Mouse (Mus musculus) NIH3T3 (cell line): ENCODE measurements around the gene Kif16b.
A peak's percentile ranks its signal among the peaks of the same experiment; 100 is the strongest.

Source experiments
- DNase-seq: peaks from one replicate; pipeline ENCODE4 v3.0.0-alpha.2; 2012; ENCODE audit warnings: low read depth

Kif16b gene

DNA sequence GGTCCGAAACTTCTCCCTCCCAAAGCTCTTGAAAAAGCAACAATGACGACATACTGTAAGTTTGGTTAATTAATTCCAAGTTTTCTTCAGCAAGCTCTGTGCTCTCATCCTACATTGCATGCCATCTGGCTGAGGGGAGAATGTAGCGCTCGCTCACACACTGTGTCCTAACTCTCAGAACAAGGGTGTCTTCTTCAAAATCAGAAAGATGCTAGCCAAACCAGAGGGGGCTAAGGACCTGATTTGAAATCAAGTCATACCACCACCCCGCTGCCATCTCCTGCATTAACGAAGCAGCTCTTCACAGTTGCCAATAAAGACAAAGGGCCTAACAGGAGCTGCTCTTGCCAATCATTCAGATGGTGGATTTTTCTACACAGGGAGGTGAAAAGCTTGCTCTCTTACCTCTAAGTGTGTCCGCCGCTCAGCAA is 253.3 kb downstream of the Kif16b start:
- DNase-seq: no peak

DNA sequence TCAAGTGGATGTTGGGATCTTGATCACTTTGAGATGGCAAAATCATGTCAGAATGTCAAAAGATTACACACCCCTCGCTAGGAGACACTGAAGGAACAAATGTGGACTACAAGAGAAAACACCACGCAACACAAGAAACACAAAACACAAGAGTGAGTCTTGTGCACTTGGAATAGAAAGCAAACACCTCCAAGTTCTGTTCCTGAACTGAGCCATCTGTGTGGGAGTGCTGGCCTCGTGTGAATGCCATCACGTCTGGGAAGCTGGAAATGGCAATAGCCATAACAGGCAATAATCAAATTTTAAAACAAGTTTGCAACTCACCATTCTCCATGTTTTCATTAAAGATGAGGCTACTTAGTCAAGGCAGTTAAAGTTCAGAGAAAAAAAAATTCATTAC is 254.5 kb downstream of the Kif16b start:
- no peak for DNase-seq

DNA sequence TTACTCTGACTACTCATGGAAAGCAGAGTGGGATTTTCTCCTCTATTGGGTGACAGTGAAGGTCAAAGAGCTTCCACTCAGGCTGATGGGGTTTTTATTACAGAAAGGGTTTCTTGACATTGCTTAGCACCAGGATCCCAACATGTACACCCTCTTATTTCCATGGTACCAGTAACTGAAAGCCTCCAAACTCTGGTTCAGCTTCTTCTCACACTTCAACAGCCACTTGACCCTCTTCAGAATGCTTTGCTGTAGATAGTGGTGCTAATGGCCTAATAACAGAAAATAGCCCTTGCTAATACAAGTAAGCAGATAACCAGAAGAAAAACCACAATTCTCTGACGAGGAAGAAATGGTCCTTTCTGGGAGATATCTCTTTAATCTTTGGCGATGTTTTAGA is 259.6 kb downstream of the Kif16b start:
- DNase-seq: no peak

DNA sequence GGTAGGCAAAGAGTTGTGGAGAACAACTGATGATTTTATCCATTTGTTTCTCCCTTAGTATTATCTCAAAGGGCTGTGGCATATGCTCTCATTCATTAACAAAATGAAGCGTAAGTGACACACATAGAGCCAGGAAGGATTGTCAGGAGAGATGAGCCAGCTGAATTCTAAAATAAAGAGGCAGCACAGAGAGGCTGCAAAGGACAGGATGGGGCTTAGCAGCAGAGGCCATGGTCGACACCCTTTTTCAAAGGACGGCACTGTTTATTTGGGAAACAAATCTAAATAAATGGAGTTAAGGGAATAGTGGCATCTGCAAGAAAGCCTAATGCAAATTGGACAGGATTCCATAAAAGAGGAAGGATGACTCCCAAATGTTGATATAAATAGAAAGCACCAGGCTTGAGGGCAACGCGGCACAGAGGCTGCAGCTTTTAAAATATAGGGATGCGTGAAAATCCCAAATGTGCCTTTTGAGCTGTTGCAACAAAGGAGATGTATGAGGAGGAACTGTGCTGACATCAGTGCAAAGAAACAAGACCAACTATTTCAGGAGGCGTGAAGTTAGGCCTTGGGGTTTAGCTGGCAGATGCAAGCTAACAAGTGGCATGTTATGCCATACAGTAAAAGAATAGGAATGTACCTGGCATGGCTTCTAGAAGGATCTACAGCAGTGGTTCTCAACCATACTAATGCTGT is 265.6 kb downstream of the Kif16b start:
- no peak for DNase-seq

DNA sequence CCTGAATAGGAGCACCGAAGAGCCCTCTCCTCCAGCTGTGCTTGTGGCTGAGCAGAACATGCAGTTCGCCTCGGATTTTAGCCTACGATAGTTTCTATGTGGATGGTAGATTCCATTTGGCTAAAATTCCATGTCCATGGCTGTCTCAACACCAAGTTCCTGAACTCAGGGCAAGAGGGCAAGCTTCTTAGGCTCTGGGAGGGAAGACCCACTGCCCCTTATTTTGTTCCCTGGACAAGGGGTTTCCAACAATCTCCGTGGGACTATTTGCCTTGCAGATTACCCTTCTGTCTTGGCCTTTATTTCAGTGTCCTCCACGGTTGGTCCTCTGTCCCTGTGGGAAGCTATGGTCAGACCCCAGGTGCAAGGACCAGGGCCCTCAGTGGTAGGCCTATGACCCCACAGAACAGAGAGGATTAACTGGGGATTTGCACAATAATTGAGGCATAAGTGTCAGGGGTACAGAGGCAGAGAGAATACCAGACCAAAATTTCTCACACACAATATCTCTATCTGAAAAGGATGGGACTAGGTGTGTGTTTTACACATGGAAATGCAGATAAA is 267.3 kb downstream of the Kif16b start:
- no peak for DNase-seq

DNA sequence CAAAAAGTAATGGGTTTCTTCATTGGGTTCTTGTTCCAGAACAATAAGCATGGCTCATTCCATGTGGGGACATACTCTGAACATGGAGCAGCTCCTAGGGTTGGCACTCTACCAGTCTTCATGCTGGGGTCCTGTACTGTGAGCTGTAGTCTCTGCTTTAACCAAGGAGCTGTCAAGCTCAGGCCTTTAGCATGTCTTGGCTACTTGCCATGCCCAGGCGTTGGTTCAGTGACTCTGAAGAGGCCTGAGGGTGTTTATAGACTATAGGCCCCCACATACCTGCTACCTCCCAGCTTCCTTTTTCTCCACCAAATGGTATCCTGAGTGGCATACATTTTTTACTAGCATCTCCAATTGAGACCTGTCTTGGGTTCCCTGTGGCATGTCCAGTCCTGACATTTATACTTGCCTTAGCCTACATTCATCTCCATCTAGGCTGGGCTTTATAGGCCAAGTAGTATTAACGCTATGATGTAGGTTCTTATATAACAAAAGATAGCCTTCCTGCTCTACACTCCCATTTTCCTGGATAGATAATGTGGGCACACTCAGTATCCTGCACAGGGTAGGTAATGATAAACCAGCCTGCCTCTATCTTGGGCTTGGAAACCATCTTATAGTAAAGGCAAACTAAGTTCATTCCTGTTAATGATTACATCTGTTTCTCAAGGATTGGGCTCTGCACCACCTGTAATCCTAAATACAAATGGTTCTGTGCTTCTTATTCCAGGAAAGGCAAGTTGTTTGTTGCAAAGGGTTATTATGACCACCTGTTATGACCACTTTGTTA is 271.6 kb downstream of the Kif16b start:
- DNase-seq: no peak

DNA sequence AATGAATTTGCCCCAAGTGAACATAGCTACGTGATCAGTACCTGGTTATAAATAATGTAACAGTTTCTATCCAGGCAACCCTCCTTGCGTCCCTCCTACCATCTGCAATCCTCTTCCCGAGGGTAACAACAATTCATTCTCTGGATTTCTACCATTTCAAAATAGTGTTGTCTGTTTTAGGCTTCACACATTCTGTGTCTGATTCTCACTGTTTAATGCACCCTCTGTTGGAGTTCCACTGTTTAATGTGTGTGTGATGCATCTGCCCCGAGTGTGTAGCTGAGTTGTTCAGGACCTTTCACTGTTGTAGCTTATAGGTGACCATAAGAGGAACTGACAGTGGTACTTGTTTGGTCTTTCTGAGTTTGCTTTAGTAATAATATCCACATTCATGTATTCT is 275.6 kb downstream of the Kif16b start:
- no peak for DNase-seq

DNA sequence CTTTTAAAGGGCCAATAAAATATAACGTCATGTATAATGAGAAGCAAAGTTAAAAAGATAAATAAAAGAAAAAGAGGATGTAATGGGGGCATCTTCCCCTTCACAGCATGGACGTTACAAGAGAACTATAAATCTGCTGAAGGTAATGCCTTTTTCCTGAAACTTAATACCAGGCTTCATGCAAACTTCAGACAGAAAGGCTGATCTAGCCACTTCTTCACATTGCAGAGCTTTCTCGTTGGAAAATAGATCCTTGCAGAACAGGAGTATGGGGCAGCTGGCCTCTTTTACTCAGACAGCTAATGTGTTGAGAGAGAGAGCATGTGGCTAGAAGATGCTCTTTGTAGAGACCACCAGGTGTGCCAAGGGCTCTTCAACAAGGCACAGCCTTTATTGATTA is 276.2 kb downstream of the Kif16b start:
- DNase-seq: no peak

DNA sequence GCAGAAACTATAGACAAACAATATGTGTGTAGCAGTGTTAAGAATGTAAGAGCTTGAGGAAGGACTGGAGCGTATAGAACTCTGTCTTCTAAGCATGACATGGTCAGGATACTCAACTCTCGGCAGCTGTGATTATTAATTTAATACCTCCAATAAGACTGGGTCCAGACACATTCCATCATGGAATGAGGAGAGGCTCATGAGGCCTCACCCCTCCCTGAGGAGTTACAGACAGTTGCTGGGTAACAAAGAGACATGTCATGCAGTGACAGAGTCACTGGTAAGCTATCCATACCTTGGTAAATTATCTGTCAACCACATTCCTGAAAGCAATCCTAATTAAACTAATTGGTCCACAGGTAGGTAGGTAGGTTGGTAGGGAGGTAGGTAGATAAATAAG is 277.1 kb downstream of the Kif16b start:
- DNase-seq: no peak

DNA sequence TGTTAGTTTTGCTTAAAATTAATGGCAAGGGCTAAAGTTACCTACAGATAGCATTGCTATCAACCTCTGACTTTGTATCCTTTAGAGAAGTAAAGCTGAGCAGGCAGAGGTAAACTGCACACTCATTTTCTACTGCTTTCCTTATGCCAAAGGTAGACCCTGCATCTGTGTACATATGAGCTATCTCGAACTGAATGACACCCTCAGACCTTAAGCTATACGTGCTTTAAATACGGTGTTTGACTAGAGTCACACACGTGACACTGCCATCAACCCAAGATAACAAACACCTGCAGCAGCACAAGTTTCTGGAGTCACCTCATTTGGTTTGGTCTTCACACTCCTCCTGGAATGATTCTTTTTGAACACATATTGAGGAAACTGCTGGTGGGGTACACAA is 280.2 kb downstream of the Kif16b start:
- DNase-seq: no peak

DNA sequence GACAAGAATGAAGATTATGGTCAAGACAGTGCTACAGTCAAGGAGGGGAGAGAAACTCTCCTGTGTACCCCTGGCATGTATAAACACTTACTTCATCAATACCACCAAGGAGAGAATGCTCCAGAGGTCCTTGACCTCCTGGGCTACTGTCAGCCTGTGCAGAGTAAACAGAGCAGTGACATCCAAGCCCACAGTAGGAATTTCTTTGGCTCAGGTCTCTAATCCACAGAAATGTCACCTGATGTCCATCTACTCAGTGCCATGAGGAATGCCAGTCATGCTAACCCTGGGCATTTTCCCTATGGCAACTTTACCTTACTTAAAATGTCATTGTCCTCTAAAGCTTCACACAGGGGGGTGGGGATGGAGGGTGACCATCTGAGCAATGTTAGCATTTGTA is 281.4 kb downstream of the Kif16b start:
- DNase-seq: no peak

DNA sequence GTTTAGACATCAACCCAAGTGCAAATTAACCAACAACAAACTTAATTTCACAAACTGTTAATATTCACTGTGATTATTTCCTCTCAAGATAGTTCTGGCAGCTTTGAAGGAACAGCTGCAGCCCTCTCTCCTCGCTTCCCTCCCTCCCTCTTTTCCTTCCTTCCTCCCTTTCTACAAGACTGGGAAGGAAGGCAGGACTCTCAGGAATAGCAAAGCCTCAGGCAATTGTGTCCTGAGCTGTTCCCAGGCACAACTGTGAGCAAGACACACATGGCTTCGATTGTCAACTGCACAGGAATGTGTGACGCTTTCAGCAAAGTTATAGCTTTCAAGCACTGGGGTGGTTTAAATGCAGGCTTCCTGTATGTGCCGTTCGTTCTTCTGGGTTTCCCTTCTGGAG is 286.8 kb downstream of the Kif16b start:
- DNase-seq: no peak

DNA sequence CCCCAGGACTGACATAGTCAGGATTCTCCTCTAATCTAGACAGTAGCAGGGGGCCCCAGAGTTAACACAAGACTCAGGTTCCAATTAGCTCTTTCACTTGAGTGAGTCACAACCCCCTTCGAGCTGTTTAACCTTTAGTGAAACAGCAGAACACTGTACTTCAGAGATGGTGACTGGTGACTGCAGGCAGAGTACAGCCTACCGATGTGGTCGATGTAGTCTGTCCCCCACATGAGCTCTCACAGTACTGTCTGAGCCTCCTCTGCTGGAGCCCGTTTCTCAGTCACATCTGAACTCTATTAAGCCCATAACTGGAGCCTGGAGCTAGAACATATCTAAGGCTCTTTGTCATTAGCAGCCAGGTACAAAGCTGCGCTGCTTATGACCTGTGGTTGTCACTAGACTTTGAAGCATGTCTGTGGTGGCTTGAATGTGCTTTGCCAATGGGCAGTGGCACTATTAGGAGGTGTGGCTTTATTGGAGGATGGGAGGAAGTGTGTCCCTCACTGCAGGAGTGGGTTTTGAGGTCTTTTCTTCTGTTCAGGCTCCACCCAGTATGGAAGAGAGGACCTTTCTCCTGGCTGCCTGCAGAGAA is 288.9 kb downstream of the Kif16b start:
- DNase-seq: no peak

DNA sequence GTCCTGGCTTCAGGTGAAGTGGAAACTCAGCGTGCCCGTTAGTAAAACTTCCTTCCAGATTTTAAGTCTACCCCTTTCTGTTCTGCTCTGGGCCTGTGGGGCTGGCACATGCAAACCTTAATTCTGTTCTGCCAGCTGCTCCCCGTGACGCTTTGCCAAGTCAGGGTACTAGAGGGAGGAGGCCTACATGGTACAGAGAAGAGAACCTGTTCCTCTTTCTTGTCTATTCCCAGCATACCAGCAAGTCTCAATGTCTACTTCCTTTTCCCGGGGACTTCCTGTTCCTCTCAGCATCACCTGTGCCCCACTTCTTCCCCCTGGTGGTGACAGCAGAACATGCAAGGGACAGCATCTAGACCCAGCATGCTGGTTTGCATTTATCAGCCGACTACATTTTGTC is 290.2 kb downstream of the Kif16b start:
- DNase-seq: peak; percentile 28

DNA sequence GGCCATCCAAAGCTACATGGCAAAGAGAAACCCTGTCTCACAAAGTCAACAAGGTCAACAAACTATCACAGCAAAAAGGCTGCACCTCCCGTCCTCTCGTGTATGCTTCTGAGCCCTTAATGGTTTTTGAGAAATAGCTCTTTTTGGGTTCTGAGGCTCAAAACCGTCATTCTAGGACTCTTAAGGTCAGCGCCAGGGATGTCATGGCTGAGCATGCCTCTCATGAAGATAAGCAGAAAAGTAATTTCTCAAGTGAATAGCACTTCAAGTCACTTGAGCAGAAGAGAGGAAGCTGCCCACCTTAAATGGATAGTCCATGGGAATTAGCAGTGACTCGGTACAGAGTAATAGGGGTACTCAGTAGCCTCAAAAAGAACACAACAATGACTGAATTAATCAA is 291.1 kb downstream of the Kif16b start:
- DNase-seq: no peak

DNA sequence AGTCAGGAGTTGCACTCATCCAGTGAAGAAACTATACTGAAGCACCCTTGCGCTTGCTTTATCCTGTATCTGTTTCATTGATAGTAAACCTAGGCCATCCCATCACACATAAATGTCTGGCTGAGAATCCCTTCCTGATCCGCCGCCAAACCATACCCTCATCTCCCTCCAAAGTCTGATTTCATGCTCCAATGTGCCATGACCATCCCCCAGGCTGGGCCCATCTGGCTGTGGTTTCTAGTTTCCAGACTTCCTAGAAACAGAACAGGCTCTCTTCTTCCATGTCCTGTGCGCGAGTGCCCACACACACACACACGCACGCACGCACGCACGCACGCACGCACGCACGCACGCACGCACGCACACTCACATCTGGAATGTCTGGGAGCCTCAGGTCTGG is 292.6 kb downstream of the Kif16b start:
- no peak for DNase-seq

DNA sequence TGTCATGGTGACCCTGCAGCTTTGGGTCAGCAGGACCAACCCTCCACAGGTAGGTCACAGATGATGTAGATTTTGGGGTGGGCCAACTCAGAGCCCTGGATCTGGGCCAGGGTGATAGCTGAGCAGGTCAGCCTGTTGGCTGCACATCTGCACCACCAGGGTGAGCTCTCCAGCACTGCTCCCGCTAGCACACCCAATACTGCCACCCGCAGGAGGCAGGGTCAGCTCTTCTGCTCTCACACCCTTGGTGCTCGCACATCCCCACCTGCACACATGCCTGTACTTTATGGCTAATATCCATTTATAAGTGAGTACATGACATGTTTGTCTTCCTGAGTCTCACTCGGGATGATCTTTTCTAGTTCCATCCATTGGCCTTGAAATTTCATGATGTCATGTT is 296.6 kb downstream of the Kif16b start:
- DNase-seq: no peak

DNA sequence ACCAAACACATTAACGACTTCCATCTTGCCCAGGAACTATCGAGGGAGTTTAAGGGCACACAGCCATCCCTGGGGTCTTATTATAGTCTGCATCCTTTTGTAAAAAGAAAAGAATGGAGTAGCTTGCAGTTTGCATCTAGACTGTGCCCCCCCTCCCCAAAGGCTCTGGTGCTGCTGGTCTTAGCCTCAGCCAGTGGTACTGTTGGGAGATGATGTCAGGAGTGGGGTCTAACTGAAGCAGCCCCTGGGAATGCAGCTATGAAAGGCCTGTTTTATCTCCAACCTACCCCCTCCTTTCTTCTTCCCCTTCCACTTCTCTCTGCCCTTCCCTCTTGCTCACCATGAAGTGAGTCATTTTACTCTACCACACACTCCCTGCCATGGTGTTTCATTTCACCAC is 298.1 kb downstream of the Kif16b start:
- DNase-seq: peak; percentile 40

DNA sequence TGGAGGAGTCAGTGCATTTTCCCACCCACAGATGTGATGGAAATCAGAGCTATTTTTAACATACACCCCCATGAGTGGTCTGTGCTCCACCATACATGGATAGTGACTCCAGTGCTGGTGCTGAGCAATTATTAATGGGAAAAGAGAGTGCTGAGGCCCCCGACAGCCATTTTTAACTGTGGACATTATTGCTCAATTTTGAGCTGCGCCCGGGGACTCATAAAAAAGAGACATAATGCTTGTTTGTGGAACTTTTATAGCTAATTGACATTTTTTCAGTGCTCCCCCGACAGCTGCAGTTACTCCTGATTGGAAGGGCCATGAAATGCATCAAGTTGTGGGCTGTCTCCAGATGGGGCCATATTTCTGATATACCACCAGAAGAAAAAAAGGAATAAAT is 302.1 kb downstream of the Kif16b start:
- DNase-seq: no peak

DNA sequence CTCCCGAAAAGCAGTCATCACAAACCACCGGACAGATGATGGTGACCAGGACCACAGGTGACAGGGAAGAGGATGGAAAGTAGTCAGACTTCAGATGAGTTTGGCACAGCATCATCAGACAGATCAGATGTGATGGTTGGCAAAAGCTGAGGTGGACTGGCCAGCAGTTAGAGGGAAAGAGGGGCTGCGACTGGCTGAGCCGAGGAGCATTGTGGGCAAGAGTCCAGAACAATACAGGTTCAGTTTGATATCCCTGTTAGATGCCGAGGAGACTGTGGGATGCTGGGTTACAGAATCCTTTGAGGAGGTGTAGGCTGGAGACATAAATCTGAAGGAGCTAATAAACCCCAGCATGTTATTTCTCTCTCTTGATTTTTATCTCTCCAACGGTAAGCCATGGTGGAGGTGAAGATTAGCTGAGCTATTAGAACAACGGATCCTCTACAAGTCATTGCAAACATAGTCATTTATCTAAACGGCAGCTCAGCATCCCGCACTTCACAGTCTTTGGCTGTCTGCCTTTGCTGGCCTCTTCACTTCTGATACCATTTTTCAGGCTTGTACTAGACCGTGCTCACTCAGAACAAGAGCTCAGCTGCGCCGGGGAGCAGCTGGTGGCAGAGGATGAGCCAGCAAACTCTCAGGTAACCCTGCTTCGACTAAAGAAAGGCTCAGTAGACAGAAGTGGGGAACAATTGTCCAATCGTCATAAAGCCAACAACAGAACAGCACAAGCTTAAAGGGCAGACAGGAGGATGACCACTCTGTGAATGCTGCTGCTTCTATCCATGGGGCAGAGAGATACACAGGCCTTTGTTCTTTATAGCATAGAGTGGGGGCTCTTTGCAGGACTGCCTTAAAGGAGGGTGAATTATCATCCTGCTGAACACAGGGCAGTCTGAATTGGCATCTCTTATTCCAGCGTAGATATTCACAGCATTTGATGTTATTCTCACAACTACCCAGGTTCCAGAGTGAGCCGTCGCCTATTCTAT is 304.9 kb downstream of the Kif16b start:
- no peak for DNase-seq

DNA sequence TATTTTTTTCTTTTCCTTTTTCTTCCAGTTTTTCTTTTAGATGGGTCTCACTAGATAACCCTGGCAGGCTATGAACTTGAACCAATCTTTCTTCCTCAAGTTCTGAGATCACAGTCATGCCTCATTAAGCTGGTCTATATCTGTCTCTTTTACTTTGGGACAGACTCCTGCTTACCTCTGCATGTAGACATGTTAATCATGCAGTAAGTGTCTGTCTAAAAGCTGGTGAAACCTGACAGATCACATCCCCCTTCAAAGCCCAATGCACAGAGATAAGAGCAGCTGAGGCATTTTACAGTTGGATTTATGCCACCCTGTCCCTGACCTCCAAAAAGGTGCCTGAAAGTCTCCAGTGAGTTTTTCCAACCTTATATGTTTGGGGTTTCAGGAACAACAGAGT is 310.4 kb downstream of the Kif16b start:
- DNase-seq: no peak

DNA sequence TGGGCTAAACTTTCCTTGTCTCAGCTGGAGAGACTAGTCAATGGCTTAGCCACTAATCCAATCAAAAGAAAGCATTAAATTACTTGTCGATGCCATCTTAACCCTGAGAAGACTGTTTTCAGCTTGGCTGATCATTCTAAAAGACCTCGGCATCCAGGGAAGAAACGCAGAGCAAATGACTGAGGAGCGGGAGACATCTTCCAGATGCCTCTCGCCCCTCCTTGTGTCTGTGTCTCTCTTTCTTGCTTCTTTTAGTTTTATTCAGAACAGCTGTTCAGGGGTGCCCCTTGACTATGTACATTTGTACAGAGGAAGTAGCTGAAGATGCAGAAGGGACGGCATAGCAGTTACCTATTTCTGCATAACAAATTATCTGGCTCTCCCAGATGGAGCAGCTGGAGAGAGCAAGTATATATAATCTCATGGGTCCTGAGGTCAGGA is 311.0 kb downstream of the Kif16b start:
- no peak for DNase-seq
